Mouse (Mus musculus) adrenal gland (tissue): ENCODE results near the gene Syna.

Experiments
- intact Hi-C: fragments of 180-260 bp; cut with DNase I; formaldehyde crosslinking; loops from one replicate; pipeline ENCODE4 v1.15.1; 2025

Syna gene

DNA sequence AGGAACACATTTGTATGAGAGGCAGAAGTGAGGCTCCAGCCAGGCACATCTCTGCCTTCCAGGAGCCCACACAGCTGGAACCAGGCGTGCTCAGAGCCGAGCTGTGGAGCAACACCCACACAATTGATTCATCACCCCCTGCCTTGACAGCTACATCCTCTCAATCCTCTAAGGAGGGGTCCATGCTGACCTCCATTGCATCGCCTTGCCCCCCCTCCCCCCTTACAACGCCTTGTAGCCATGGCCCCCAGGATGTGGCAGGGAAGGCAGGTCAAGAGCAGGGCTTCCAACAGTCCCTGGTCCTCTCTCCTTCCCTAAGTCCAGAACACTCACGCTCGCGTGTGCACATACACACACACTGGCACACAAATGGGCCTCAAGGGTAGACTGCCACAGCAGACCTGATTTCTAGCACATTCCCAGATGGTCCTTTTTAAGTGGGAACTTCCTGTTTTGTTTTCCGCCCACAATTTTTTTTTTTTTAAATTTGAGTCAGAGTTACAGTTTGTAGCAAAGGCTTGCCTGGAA lies 9.1 kb upstream of the Syna start:
- intact Hi-C loops: no loop called here

DNA sequence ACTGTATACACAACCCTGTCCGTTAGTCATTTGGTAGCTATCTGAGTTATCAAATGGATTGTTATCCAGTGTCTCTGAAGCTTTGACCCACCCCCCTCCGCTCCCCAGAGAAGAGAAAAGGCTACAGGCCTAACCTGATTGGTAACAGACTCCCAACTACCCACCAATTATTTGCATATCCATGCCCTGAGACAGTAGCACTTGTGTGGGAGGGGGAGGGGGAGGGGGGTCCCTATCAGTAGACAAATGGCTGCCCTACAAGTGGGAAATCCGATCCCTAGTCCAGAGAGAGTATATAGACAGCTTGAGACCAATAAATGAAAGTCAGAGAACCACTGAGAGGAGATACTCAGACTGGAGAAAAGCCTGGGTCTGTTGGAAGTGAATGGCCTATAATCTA lies 8.1 kb upstream of the Syna start:
- intact Hi-C loops: no loop called here

DNA sequence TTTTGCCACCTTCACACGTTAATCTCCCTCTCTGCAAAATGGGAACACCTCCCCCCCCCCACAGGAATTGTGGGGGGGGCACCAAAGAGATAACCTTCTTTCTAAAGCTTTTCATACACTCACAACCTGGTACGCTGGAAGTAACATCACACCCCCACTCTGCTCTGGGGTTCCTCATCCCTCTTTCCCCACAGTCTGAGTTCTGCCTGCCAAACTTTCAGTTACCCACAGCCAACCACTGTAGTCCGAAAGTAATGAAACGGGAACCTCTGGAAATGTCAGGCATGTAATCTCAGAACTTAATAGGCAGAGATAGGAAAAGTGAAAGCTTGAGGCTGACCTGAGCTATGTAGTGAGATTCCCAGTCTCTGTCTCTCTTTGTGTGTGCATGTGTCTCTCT lies 7.5 kb upstream of the Syna start:
- intact Hi-C loops: no loop called here

DNA sequence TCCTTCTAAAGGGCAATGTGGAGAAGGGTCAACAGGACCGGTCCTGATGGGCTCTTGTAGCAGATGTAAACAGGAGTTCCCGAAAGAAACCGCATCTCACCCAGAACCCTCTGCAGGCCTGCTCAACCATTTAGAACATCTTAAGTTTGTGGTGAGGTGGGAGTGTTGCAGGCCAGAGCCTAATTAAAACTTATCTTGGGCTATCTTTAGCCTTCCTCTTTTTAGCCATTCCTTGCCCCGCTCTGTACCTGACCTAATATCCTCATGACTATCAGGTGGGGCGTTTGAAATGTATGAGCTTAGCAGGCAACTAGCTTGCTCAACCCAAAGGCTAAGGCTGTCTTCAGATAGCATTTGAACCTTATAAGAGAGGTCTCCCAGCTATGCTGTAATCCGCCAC lies 5.7 kb upstream of the Syna start:
- intact Hi-C loops: no loop called here

DNA sequence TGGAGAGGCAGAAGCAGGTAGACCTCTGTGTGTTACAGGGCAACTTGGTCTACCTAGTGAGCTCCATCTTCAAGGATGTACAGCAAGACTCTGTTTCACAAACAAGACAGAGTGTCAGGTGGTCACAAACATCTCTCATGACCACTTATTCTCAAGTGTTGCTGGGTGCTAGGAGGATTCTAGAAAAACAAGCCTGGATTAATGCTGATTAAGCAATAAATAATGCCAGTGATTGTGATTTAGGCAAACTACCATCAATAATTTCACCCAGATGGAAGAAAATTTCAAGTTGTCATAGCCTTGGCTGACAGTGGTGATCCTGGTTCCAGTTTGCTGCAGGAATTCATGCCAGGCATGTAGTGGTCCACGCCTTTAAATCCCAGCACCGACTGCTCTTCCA lies 4.3 kb upstream of the Syna start:
- intact Hi-C loops: no loop called here

DNA sequence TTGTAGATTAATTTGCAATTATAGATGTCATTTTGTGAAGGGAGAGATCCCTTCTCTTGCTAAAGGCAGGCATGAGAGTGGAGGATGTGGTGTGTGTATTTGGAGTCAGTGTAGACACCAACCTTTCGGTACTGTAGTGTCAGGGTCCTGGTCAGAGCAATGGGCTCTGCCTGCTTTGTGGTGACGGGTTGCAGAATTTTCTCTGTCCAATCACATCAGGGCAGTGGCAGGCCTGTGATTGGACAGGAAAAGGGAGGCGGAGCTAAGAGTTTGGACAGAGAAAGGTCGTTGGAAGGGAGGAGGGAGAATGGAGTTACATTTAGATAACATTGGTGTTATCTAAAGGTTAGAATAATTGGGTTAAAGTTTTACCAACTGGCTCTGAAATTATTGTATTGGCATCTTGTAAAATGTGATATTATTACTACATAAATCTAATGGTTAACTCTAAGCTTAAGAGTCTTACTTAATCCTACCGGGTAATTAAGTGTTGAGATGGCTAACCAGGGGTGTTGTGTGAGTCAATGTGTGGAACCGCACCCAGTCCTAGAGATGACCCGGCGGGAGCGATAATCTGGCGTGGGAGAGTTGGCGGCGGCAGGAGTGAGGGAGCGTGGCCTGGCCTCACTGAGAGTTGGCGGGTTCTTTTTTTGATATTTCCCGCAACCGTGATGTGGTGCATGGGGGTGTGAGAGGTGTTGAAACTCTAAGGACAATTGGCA lies 640 bp upstream of the Syna start:
- intact Hi-C loops: no loop called here

DNA sequence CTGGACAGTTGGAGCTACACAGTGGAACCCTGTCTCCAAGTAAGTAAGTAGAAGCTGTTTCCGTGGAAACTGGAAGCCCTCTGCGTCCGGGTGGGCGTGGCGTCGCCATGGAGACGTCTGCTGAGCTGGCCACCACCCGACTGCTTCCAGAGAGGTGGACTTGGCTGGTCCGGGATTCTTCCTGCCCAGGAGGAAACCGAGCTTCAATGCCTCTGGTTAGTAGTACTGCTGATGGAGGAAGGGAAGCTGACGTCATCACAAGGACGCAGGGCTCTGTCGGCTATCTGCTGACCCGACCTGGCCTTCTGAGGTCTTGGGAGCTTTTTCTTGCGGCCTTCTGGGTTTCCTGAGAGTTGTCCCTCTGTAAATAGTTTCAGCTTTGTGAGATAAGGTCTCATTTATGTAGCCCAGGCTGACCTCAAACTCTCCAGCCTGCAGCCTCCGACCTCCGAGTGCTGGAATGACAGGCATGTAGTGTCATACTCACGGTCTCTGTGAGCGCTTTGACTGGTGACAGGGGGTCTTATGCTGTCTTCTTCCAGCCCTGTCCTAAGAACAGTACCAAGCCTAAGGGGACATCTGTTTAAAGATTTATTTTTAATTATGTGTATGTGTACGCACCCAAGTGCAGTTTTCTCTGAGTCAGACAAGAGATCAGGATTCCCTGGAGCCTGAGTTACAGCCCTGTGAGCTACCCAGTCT lies 4.4 kb downstream of the Syna start:
- intact Hi-C loops: no loop called here

DNA sequence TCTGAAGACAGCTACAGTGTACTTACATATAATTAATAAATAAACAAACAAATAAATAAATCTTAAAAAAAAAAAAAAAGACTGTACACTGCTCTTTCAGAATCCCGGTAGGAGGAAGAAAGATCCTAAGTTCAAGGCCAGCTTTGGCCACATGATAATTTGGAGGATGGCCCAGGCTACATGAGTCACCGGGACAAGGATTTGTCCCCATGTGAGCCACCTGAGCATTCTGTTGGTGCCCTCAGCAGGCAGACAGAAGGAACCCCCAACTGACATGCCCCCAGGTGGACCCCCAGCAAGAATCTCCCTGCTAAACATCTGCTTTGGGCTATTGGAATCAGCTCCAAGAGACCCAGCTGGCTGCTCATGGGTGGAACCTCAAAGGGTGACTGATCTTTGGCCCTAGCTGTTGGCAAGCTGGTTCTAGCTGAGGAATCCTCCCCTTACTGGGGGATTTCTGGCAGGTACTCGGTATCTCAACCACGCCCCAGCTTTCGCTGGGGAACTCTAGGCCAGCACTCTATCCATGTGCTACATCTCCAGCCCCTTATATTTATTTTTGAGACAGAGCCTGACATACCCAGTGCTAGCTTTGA lies 5.9 kb downstream of the Syna start:
- intact Hi-C loops: loop anchor here (5.0 kb wide), 1 partner anchor 47 kb away; no protein-coding TSS in a partner anchor

DNA sequence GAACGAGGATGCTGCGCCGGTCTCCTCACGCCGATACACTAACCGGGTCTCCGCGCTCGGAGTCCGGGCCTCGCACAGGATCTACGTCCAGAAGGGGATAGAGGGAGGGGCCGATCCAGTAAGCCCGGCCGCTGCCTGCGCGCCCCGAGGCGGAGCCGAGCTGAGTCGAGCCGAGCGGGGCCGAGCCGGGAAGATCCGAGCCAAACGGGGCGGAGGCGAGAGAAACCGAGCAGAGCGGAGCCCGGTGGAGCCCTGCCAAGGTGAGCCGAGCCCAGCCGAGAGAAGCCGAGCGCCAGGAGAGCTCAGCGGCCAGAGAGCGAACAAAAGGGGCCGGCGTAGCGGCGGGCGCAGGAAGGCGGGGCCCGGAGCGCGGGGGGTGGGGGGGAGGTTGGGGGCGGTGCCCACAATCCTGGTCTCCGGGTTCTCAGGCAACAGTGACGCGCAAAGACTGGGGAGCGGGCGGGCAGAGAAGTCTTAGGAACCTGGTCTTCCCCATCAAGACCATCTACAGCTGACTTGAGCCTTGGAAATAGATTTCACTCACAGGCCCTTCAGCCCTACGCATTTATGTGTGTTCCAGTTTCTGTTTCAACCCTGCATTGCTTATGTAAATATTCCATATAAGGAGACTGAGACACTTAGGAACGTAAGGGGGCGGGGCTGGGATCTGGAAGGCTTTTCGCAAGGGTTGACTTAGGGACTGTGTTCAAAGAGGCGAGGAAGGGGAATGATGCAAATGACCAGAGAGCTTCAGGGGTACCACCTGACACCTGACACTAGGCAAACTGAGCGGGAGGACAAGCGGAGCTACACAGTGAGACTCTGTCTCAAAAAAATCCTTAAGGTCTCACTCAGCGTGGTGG lies 7.6 kb downstream of the Syna start, which contains the start of gene Clip2:
Gene Clip2 (minus strand): TSS at position 325 of the 863 bp plus-strand sequence.
- intact Hi-C loops: loop anchor here (5.0 kb wide), 1 partner anchor 45 kb away; no protein-coding TSS in a partner anchor

DNA sequence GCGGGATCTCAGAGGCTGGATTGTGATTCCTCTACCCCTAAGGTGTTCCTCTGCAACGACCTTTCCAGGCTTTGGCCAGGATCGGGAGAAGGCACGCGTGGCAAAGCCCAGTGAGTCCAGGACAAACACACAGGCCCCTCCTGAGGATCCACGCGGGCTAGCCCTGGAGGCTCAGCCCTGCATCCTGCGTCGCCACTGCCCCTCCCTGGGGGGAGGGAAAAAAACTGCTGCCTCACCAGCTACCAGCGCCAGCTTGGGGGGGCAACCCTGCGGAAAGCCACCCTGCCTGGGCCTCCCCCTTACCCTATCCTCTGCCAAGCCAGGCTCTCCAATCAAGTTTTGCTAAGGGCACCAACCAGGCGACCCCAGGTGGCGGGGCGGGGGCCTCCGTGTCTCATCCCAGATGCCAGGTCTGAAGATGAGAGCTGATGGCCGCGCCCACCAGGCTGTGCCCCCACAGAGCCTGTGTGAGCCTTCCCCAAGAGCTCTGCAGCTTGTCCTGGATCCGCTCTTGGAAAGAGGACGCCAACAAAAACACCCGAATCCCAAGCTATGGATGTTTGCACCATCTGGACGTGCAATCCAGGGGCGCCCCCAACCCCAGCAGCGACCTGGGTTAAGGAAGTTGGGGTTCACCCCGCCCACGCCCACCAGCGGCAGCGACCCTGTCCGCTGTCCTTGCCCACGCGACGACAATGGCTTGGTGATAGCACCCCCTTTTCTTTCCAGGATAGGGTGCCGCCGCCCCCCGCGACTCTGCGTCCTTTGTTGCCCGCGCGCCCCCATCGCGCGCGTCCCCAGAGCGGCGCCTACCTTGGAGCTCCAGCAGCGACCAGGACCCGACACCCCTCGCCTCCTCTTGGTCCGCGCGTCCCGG lies 8.5 kb downstream of the Syna start:
- intact Hi-C loops: loop anchor here (5.0 kb wide), 1 partner anchor 44 kb away; no protein-coding TSS in a partner anchor

DNA sequence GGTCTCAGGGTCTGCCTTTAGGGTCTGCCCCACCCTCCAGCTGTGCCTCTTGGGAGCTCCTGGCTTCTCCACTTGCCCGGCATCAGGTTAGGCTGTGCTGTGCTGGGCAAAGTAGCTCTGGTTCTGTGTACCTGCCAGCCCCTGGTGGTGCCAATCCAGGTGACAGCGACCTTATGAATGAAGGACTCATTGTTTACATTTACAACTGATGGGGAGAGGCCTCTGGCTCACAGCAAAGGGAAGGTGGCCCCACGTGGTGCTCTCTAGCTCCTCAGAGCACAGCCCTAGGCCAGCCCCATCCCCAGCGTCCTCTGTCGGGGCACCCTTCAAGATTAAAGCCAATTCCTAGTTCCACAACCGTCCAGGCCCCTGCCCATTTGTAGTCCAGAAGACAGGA lies 9.1 kb downstream of the Syna start:
- intact Hi-C loops: loop anchor here (5.0 kb wide), 1 partner anchor 44 kb away; no protein-coding TSS in a partner anchor

DNA sequence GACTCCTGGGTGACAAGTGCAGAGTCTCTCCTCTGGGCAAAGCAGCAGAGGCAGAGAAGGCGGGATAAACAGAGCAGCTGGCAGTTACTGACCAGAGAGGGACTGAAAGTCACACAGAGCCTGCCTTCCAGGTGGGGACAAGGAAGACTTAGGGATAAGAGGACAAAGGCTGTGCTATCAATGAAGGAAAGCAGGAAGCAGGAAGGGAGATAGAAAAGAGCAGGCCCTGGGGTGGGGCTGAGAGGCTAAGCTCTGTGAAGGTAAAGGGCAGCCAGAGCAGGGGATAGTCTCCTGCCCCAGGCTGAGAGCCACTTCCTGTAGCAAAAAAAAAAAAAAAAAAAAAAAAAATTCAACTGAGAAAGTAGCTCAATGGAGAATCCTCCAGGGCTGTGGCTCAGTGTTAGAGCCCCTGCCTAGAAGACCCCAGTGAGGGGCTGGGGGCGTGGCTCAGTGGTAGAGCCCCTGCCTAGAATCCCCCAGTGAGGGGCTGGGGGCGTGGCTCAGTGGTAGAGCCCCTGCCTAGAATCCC lies 10.3 kb downstream of the Syna start:
- intact Hi-C loops: loop anchor here (5.0 kb wide), 1 partner anchor 42 kb away; no protein-coding TSS in a partner anchor

DNA sequence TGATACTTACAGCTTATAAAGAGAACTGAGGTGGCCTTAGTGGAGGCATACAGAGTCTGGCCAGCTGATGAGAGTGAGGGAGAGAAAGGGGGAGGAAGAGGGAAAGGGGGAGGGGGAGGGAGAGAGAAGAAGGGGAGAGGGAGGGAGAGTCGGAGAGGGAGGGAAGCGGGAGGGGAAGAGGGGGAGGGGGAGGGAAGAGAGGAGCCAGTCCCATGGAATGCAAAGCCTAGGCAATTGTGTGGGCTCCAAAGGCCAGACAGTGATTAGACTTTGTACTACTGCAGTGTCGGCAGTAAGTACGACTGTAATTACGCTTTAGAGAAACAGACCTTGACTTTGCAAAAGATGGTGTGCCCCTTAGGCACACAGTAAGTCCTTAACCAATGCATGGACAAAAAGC lies 11.7 kb downstream of the Syna start:
- intact Hi-C loops: no loop called here

DNA sequence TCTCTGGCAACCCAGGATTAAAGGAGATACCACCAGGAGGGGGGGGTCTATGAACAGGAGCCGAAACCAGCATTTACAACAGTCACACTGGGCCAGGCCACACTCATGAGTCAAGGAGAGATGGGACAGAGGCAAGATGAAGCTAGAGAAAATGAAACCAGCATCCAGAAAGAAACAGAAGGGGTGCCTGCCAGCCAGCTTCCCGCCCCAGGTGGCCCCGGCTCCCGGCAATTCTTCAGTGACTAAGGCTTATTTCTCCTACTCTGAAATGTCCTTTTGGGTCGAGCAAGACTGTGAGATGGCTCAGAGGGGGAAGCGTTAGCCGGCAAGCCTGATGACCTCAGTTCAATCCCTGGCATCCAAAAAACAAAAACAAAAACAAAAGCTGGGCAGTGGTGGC lies 13.2 kb downstream of the Syna start:
- intact Hi-C loops: no loop called here

DNA sequence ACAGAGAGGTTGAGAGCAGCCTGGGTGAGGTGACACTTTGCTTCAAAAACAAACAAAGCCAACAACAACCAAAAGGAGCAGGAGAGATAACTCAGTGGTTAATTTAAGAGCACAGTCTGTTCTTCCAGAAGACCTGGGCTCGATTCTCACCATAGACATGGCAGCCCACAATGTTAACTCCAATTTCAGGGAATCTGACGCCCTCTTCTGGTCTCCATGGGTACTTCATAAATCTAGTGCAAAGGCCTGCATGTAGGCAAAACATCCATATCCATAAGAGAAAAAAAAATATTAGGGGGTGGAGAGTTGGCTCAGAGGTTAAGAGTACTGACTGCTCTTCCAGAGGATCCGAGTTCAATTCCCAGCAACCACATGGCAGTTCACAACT lies 14.7 kb downstream of the Syna start:
- intact Hi-C loops: no loop called here

DNA sequence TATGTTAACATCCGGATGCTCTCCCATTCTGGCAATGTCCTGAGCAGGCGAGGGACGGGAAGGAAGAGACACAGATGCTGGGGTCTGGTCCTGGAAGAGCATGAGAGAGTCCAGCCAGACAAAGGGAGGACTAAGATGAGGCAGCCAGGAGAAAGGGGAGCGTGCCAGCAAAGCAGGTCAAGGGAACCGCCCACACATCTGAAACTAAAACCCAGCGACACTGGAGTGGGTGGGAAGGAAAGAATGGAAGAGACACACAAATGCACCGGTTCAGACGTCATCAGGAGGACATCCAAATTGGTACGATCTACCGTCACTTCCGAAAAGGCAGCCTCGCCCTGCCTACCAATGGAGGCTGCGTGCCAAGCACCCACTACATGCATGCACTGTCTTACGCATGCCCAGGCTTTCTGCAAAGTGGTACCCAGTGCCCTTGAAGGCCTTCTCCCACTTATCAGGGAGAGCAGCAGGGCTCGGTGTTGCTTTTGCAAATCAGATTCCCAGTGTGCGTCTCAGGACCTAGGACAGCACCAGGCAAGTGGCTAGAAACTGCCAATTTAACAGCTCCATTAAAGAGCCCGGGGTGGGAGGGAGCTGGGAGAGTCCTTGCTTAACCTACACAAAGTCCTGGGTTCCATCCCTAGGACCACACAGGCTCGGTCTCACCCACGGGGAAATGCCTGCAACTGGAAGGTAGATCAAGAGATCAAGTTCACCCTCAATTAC lies 15.3 kb downstream of the Syna start:
- intact Hi-C loops: loop anchor here (5.0 kb wide), 1 partner anchor 33 kb away; no protein-coding TSS in a partner anchor

DNA sequence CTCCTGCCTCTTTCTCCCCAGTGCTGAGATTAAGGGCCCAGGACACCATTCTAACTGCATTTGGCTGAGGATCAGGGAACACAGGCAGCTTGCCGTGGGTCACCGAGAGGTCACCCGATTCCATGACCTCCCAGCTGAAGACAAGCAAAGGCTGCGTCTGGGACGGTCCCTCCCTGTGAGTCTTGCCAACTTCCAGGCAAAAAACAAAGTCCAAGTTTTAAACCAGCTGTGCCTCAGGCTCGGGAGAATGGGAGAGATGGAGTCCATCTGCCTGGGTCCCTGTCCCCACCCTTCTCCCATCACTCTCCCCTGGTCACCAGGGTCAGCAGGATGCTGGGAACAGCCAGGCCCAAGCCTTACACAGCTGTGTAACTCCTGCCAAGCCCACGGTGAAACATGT lies 18.3 kb downstream of the Syna start:
- intact Hi-C loops: loop anchor here (5.0 kb wide), 1 partner anchor 36 kb away; no protein-coding TSS in a partner anchor

DNA sequence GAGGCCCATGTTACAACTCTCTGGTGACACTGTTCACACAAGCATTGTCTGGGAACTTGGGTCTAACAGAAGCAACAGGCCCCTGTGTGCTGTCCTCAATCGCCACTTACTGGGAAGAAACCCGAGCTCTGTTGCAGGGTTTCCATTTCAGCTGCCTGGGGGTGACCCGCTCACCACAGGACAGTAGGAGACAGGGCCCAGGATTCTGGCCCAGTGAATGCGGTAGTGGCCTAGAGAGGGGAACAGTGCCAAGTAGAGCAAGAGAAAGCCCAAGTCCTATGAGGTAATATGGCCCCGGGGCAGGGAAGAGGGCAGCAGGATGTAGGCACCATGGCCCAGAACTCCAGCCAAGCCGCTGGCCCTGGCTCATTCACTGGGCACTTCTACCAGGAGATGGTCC lies 19.1 kb downstream of the Syna start:
- intact Hi-C loops: loop anchor here (5.0 kb wide), 1 partner anchor 36 kb away; no protein-coding TSS in a partner anchor

DNA sequence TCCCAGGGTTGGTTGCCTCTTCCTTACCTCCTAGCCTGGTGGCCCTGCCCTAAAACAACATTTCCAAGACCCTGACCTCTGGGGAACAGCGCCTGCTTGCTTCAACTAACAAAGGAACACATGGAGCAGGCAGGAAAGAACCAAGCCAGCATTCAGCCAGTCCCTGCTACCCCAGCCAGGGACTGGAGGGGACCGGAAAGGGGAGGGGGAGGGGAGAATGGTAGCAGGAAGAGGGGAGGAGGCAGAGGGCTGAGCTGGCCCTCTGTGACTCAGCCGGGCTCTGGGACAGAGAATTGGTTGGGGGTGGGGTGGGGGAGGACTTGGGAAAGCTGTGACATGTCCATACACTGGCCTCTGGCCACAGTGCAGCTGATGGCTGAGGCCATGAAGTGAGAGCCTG lies 20.1 kb downstream of the Syna start:
- intact Hi-C loops: loop anchor here (5.0 kb wide), 1 partner anchor 37 kb away; no protein-coding TSS in a partner anchor
